Mouse (Mus musculus) intestine, embryonic 14.5 days (tissue): Measurements from ENCODE around the gene Abhd16a. TPM values are rescaled to one million over a fixed set of nuclear protein-coding genes. Genes with fewer than 3 reads are reported as not detected.

Experiments used
- polyA plus RNA-seq: library from polyadenylated mRNA; unstranded; fragments of >200 nt; fragmentation: Nextera tagmentation; extraction: Ambion mirVana; gene quantifications from 2 replicates; pipeline ENCODE4 v1.2.1, GENCODE M21; 2014

Abhd16a gene
- polyA plus RNA-seq, 1 experiment from 2014 or later, result 86.4 TPM

Other genes with a start within 250 kb of the Abhd16a start
- 42.0 and 45.9 TPM in 2 replicates for gene Skiv2l, start 239.1 kb upstream of the Abhd16a start, polyA plus RNA-seq
- gene Nelfe, start 238.9 kb upstream of the Abhd16a start, polyA plus RNA-seq, result 121 and 123 TPM in 2 replicates
- 19.4 and 24.2 TPM in 2 replicates for gene Cfb, start 226.7 kb upstream of the Abhd16a start, polyA plus RNA-seq
- 1.4 and 1.6 TPM in 2 replicates for gene Zbtb12, start 209.8 kb upstream of the Abhd16a start, polyA plus RNA-seq
- not detected in 2 replicates for gene Gm20547, start 207.2 kb upstream of the Abhd16a start, polyA plus RNA-seq
- gene C2, start 191.0 kb upstream of the Abhd16a start, polyA plus RNA-seq, result 6.8 and 7.5 TPM in 2 replicates
- gene Ehmt2, start 190.8 kb upstream of the Abhd16a start, polyA plus RNA-seq, result 73.4 and 75.2 TPM in 2 replicates
- gene Slc44a4, start 174.8 kb upstream of the Abhd16a start, polyA plus RNA-seq, result 25.4 and 28.4 TPM in 2 replicates
- gene Neu1, start 158.0 kb upstream of the Abhd16a start, polyA plus RNA-seq, result 40.1 and 42.8 TPM in 2 replicates
- gene Hspa1b, start 130.0 kb upstream of the Abhd16a start, polyA plus RNA-seq, result 0.24 and 0.46 TPM in 2 replicates
- gene Gm20481, start 119.4 kb upstream of the Abhd16a start, polyA plus RNA-seq, result not detected in 2 replicates
- gene Hspa1a, start 117.1 kb upstream of the Abhd16a start, polyA plus RNA-seq, result 3.5 and 4.5 TPM in 2 replicates
- gene Hspa1l, start 116.6 kb upstream of the Abhd16a start, polyA plus RNA-seq, result 0.53 and 1.2 TPM in 2 replicates
- 216 and 228 TPM in 2 replicates for gene Lsm2, start 107.4 kb upstream of the Abhd16a start, polyA plus RNA-seq
- 119 and 133 TPM in 2 replicates for gene Vars, start 88.3 kb upstream of the Abhd16a start, polyA plus RNA-seq
- 0.19 and 0.26 TPM in 2 replicates for gene Vwa7, start 72.7 kb upstream of the Abhd16a start, polyA plus RNA-seq
- gene Sapcd1, start 61.2 kb upstream of the Abhd16a start, polyA plus RNA-seq, result 20.7 and 21.5 TPM in 2 replicates
- 3.6 and 3.9 TPM in 2 replicates for gene Msh5, start 42.5 kb upstream of the Abhd16a start, polyA plus RNA-seq
- 113 and 141 TPM in 2 replicates for gene Clic1, start 39.3 kb upstream of the Abhd16a start, polyA plus RNA-seq
- gene Ddah2, start 30.2 kb upstream of the Abhd16a start, polyA plus RNA-seq, result 278 and 333 TPM in 2 replicates
- not detected in 2 replicates for gene Ly6g6c, start 23.9 kb upstream of the Abhd16a start, polyA plus RNA-seq
- gene Mpig6b, start 23.1 kb upstream of the Abhd16a start, polyA plus RNA-seq, result 0.55 and 0.81 TPM in 2 replicates
- 1.3 and 2.8 TPM in 2 replicates for gene Ly6g6e, start 12.4 kb upstream of the Abhd16a start, polyA plus RNA-seq
- 5.0 and 6.1 TPM in 2 replicates for gene Ly6g6d, start 11.2 kb upstream of the Abhd16a start, polyA plus RNA-seq
- 0.27 TPM in 1 of 2 replicates, not detected in the other for gene Ly6g6f, start 3.7 kb upstream of the Abhd16a start, polyA plus RNA-seq
- gene Ly6g5c, start 19.0 kb downstream of the Abhd16a start, polyA plus RNA-seq, result not detected in 2 replicates
- 0.64 and 0.75 TPM in 2 replicates for gene Ly6g5b, start 26.2 kb downstream of the Abhd16a start, polyA plus RNA-seq
- gene Gpank1, start 32.2 kb downstream of the Abhd16a start, polyA plus RNA-seq, result 19.7 and 24.7 TPM in 2 replicates
- gene Csnk2b, start 32.8 kb downstream of the Abhd16a start, polyA plus RNA-seq, result 275 and 286 TPM in 2 replicates
- 8.4 and 10.8 TPM in 2 replicates for gene D17H6S53E, start 37.1 kb downstream of the Abhd16a start, polyA plus RNA-seq
- 0.95 and 1.5 TPM in 2 replicates for gene Apom, start 42.8 kb downstream of the Abhd16a start, polyA plus RNA-seq
- 75.5 and 79.5 TPM in 2 replicates for gene Bag6, start 45.9 kb downstream of the Abhd16a start, polyA plus RNA-seq
- gene Prrc2a, start 75.6 kb downstream of the Abhd16a start, polyA plus RNA-seq, result 186 and 196 TPM in 2 replicates
- gene Aif1, start 86.8 kb downstream of the Abhd16a start, polyA plus RNA-seq, result 15.4 and 17.5 TPM in 2 replicates
- gene Lst1, start 99.2 kb downstream of the Abhd16a start, polyA plus RNA-seq, result 16.9 and 19.1 TPM in 2 replicates
- gene Ltb, start 105.2 kb downstream of the Abhd16a start, polyA plus RNA-seq, result 1.1 and 1.5 TPM in 2 replicates
- gene Tnf, start 112.7 kb downstream of the Abhd16a start, polyA plus RNA-seq, result 0.12 and 0.28 TPM in 2 replicates
- gene Lta, start 116.1 kb downstream of the Abhd16a start, polyA plus RNA-seq, result 0.81 and 0.85 TPM in 2 replicates
- 0.39 and 0.88 TPM in 2 replicates for gene Gm16181, start 131.6 kb downstream of the Abhd16a start, polyA plus RNA-seq
- 5.8 and 5.9 TPM in 2 replicates for gene Atp6v1g2, start 144.4 kb downstream of the Abhd16a start, polyA plus RNA-seq
- 3.1 and 4.3 TPM in 2 replicates for gene Nfkbil1, start 146.5 kb downstream of the Abhd16a start, polyA plus RNA-seq
- 458 and 500 TPM in 2 replicates for gene Ddx39b, start 152.5 kb downstream of the Abhd16a start, polyA plus RNA-seq
- gene H2-D1, start 173.5 kb downstream of the Abhd16a start, polyA plus RNA-seq, result 102 and 108 TPM in 2 replicates
- 1.2 and 1.6 TPM in 2 replicates for gene H2-Q1, start 231.1 kb downstream of the Abhd16a start, polyA plus RNA-seq